Mouse (Mus musculus) bone marrow macrophage, adult 2 months (primary cell): ENCODE data around the gene Gm10118. TPM values are rescaled to one million over a fixed set of nuclear protein-coding genes. Genes with fewer than 3 reads are reported as not detected.

Source experiments
- H3K27ac ChIP-seq: 2 replicates; pipeline ENCODE4 v1.5.1; 2012; ENCODE audit warnings: low read depth, low read length; ENCODE audit not compliant: insufficient read depth
- H3K4me1 ChIP-seq: 2 replicates; pipeline ENCODE4 v1.6.1; 2012; ENCODE audit warnings: low read length; ENCODE audit not compliant: control insufficient read depth, insufficient read depth
- H3K4me3 ChIP-seq: 2 replicates; pipeline ENCODE4 v1.5.1; 2012; ENCODE audit warnings: mild to moderate bottlenecking, low read length, moderate library complexity; ENCODE audit not compliant: insufficient read depth
- CTCF ChIP-seq: IDR thresholded peaks from 2 replicates; pipeline ENCODE4 v1.5.1; 2012; ENCODE audit warnings: low read depth, mild to moderate bottlenecking, low read length, moderate library complexity
- POLR2A ChIP-seq: IDR thresholded peaks from 2 replicates; pipeline ENCODE4 v1.6.1; 2012; ENCODE audit warnings: mild to moderate bottlenecking, low read depth, low read length, borderline replicate concordance
- polyA plus RNA-seq: library from polyadenylated mRNA; stranded (reverse); fragments of >200 nt; gene quantifications from 2 replicates; pipeline ENCODE4 v1.2.4, GENCODE M21; 2012; ENCODE audit not compliant: missing spikeins, insufficient read depth, insufficient read length

Gm10118 gene
- polyA plus RNA-seq: not detected in 2 replicates

GRCm38 (mm10) chr10:63927334-63927733, at the start of gene Gm10118:
Gm10118 (minus strand) TSS chr10:63927434.
- H3K4me3 ChIP-seq: no peak within 1 kb of the TSS
- no peaks in the 10 kb centered on the region for H3K4me1 ChIP-seq
- no peak for TF ChIP-seq CTCF
- TF ChIP-seq POLR2A: no peak
- H3K27ac ChIP-seq: no peak within 1 kb of the TSS

- Histone ChIP-seq H3K4me3 (no peak overlapping the region), H3K4me1 (no peaks in the 10 kb centered on the region), H3K27ac (no peak overlapping the region)
- no peak for TF ChIP-seq POLR2A
- no peak for TF ChIP-seq CTCF
Observed at GRCm38 (mm10) chr10:63972300-63972699, 45.1 kb upstream of the Gm10118 start.

GRCm38 (mm10) chr10:63954308-63954930, 27.2 kb upstream of the Gm10118 start:
- H3K4me3 ChIP-seq: no peak overlapping the region
- TF ChIP-seq CTCF (no peak), POLR2A (no peak)
- no peaks in the 10 kb centered on the region for H3K4me1 ChIP-seq
- H3K27ac ChIP-seq: peak overlapping the region; percentile 58

GRCm38 (mm10) chr10:63951481-63951880, 24.2 kb upstream of the Gm10118 start:
- TF ChIP-seq POLR2A: no peak
- TF ChIP-seq CTCF: no peak
- Histone ChIP-seq H3K4me1 (no peaks in the 10 kb centered on the region), H3K27ac (no peak overlapping the region), H3K4me3 (no peak overlapping the region)

- no peak for TF ChIP-seq POLR2A
- no peak for TF ChIP-seq CTCF
- no peaks in the 10 kb centered on the region for H3K4me1 ChIP-seq
- no peak overlapping the region for H3K4me3 ChIP-seq
- H3K27ac ChIP-seq: no peak overlapping the region
Observed at GRCm38 (mm10) chr10:63950867-63951266, 23.6 kb upstream of the Gm10118 start.

- H3K4me1 ChIP-seq: no peaks in the 10 kb centered on the region
- TF ChIP-seq POLR2A: no peak
- TF ChIP-seq CTCF: no peak
- H3K27ac ChIP-seq: no peak overlapping the region
Observed at GRCm38 (mm10) chr10:63947266-63947665, 20.0 kb upstream of the Gm10118 start.

GRCm38 (mm10) chr10:63945534-63945933, 18.3 kb upstream of the Gm10118 start:
- Histone ChIP-seq H3K4me3 (no peak overlapping the region), H3K4me1 (no peaks in the 10 kb centered on the region), H3K27ac (no peak overlapping the region)
- no peak for TF ChIP-seq POLR2A
- no peak for TF ChIP-seq CTCF

More at GRCm38 (mm10) chr10:63947266-63947665, 20.0 kb upstream of the Gm10118 start:
- no peak overlapping the region for H3K4me3 ChIP-seq

- Histone ChIP-seq H3K27ac (no peak overlapping the region), H3K4me3 (no peak overlapping the region), H3K4me1 (no peaks in the 10 kb centered on the region)
- TF ChIP-seq POLR2A: no peak
- no peak for TF ChIP-seq CTCF
Observed at GRCm38 (mm10) chr10:63933946-63934345, 6.7 kb upstream of the Gm10118 start.

- Histone ChIP-seq H3K4me3 (no peak overlapping the region), H3K27ac (no peak overlapping the region), H3K4me1 (no peaks in the 10 kb centered on the region)
- no peak for TF ChIP-seq POLR2A
- TF ChIP-seq CTCF: no peak
Observed at GRCm38 (mm10) chr10:63908878-63909277, 18.4 kb downstream of the Gm10118 start.

GRCm38 (mm10) chr10:63899891-63900290, 27.3 kb downstream of the Gm10118 start:
- H3K27ac ChIP-seq: no peak overlapping the region
- TF ChIP-seq POLR2A (no peak), CTCF (no peak)
- no peaks in the 10 kb centered on the region for H3K4me1 ChIP-seq
- H3K4me3 ChIP-seq: no peak overlapping the region

- TF ChIP-seq CTCF (no peak), POLR2A (no peak)
- H3K27ac ChIP-seq: no peak overlapping the region
- H3K4me3 ChIP-seq: no peak overlapping the region
- no peaks in the 10 kb centered on the region for H3K4me1 ChIP-seq
Observed at GRCm38 (mm10) chr10:63894612-63895011, 32.6 kb downstream of the Gm10118 start.
